Mouse (Mus musculus): ENCODE measurements around the gene 1700025C18Rik. TPM values are rescaled to one million over a fixed set of nuclear protein-coding genes. Genes with fewer than 3 reads are reported as not detected.
A peak's percentile ranks its signal among the peaks of the same experiment; 100 is the strongest.

Gene 1700025C18Rik
- polyA plus RNA-seq, 1 experiment from 2014 or later = not detected

- Histone ChIP-seq H3K27me3 (no peaks in the 10 kb centered on the region), H3K27ac (peak overlapping the region; percentile 89), H3K4me1 (replicated peaks) (peaks cover 19% of the 10 kb centered on the region), H3K4me3 (replicated peaks) (peak overlapping the region; percentile 13; the same call in 1 of the 2 replicates), H3K9me3 (no peaks in the 10 kb centered on the region), H3K36me3 (no peaks in the 10 kb centered on the region), H3K9ac (replicated peaks) (no peak overlapping the region; the same call in 1 of the 2 replicates), H3K4me2 (peak overlapping the region; percentile 45)
- 44% methylated on average over 5 of the region's 5 CpGs for WGBS
- no peak for ATAC-seq (ENCODE audit: insufficient number of reproducible peaks, insufficient read depth, low FRiP score, low TSS enrichment, low read depth)
Observed at GRCm38 (mm10) chr2:165035058-165035431, 55.5 kb downstream of the 1700025C18Rik start.

- Histone ChIP-seq H3K27ac (peak within 1 kb of the TSS; percentile 89), H3K9me3 (no peaks in the 10 kb centered on the region)
- 1% methylated on average over 106 of the region's 111 CpGs for WGBS
Observed at GRCm38 (mm10) chr2:165034131-165035057, 56.2 kb downstream of the 1700025C18Rik start, which contains the start of gene Ncoa5. Gene Ncoa5, minus strand, starts transcription at chr2:165034867.

GRCm38 (mm10) chr2:165033306-165033705 is 57.2 kb downstream of the 1700025C18Rik start:
- 56% methylated on average over 6 of the region's 6 CpGs for WGBS
- Histone ChIP-seq H3K27ac (no peak overlapping the region), H3K27me3 (no peaks in the 10 kb centered on the region), H3K36me3 (no peaks in the 10 kb centered on the region), H3K9ac (replicated peaks) (peak overlapping the region; percentile 97), H3K4me3 (replicated peaks) (peak overlapping the region; percentile 95), H3K4me2 (peak overlapping the region; percentile 82), H3K4me1 (replicated peaks) (peaks cover 19% of the 10 kb centered on the region), H3K9me3 (no peaks in the 10 kb centered on the region)
- ATAC-seq (ENCODE audit: insufficient number of reproducible peaks, insufficient read depth, low FRiP score, low TSS enrichment, low read depth) = no peak

More at GRCm38 (mm10) chr2:165034131-165035057, 56.2 kb downstream of the 1700025C18Rik start, which contains the start of gene Ncoa5:
- ATAC-seq (ENCODE audit: insufficient number of reproducible peaks, insufficient read depth, low FRiP score, low TSS enrichment, low read depth) = peak; percentile 96
- Histone ChIP-seq H3K4me3 (replicated peaks) (peak within 1 kb of the TSS; percentile 95), H3K36me3 (no peaks in the 10 kb centered on the region), H3K9ac (replicated peaks) (peak within 1 kb of the TSS; percentile 97), H3K27me3 (no peaks in the 10 kb centered on the region), H3K4me2 (peak within 1 kb of the TSS; percentile 82), H3K4me1 (replicated peaks) (peaks cover 19% of the 10 kb centered on the region)

GRCm38 (mm10) chr2:165032533-165032932 is 58.0 kb downstream of the 1700025C18Rik start:
- Histone ChIP-seq H3K27me3 (no peaks in the 10 kb centered on the region), H3K36me3 (no peaks in the 10 kb centered on the region), H3K9me3 (no peaks in the 10 kb centered on the region), H3K4me2 (peak overlapping the region; percentile 82), H3K4me3 (replicated peaks) (peak overlapping the region; percentile 95; the same call in 1 of the 2 replicates), H3K27ac (no peak overlapping the region), H3K4me1 (replicated peaks) (peaks cover 19% of the 10 kb centered on the region), H3K9ac (replicated peaks) (no peak overlapping the region)
- no peak for ATAC-seq (ENCODE audit: insufficient number of reproducible peaks, insufficient read depth, low FRiP score, low TSS enrichment, low read depth)
- 48% methylated on average over 3 of the region's 3 CpGs for WGBS

Other genes starting within 250 kb of the 1700025C18Rik start
- 32.6 and 37.0 TPM in 2 replicates for gene Pltp, start 233.0 kb downstream of the 1700025C18Rik start, polyA plus RNA-seq (2016; fragmentation: Nextera tagmentation; extraction: Ambion mirVana)
- 82.6 and 97.6 TPM in 2 replicates for gene Pcif1, start 211.4 kb downstream of the 1700025C18Rik start, polyA plus RNA-seq (2016; fragmentation: Nextera tagmentation; extraction: Ambion mirVana)
- gene Zfp335, start 179.0 kb downstream of the 1700025C18Rik start, polyA plus RNA-seq (2016; fragmentation: Nextera tagmentation; extraction: Ambion mirVana) = 14.4 and 17.4 TPM in 2 replicates
- gene Mmp9, start 150.0 kb downstream of the 1700025C18Rik start, polyA plus RNA-seq (2016; fragmentation: Nextera tagmentation; extraction: Ambion mirVana) = 1.9 and 2.9 TPM in 2 replicates
- gene Slc12a5, start 129.9 kb downstream of the 1700025C18Rik start, polyA plus RNA-seq (2016; fragmentation: Nextera tagmentation; extraction: Ambion mirVana) = 1.5 and 1.6 TPM in 2 replicates
- 117 and 125 TPM in 2 replicates for gene Ncoa5, start 55.9 kb downstream of the 1700025C18Rik start, polyA plus RNA-seq (2016; fragmentation: Nextera tagmentation; extraction: Ambion mirVana)
- gene Cd40, start 35.1 kb downstream of the 1700025C18Rik start, polyA plus RNA-seq (2016; fragmentation: Nextera tagmentation; extraction: Ambion mirVana) = 5.5 and 7.8 TPM in 2 replicates
- gene Cdh22, start 144.1 kb upstream of the 1700025C18Rik start, polyA plus RNA-seq (2016; fragmentation: Nextera tagmentation; extraction: Ambion mirVana) = 0.90 and 1.9 TPM in 2 replicates
- 47.2 and 48.3 TPM in 2 replicates for gene Slc35c2, start 197.1 kb upstream of the 1700025C18Rik start, polyA plus RNA-seq (2016; fragmentation: Nextera tagmentation; extraction: Ambion mirVana)
- gene Elmo2, start 235.7 kb upstream of the 1700025C18Rik start, polyA plus RNA-seq (2016; fragmentation: Nextera tagmentation; extraction: Ambion mirVana) = 83.2 and 88.4 TPM in 2 replicates

Data from limb, embryonic 12.5 days (tissue).